Comparison of ENCODE assay signal across 31 mouse cellular contexts in the genomic region with DNA sequence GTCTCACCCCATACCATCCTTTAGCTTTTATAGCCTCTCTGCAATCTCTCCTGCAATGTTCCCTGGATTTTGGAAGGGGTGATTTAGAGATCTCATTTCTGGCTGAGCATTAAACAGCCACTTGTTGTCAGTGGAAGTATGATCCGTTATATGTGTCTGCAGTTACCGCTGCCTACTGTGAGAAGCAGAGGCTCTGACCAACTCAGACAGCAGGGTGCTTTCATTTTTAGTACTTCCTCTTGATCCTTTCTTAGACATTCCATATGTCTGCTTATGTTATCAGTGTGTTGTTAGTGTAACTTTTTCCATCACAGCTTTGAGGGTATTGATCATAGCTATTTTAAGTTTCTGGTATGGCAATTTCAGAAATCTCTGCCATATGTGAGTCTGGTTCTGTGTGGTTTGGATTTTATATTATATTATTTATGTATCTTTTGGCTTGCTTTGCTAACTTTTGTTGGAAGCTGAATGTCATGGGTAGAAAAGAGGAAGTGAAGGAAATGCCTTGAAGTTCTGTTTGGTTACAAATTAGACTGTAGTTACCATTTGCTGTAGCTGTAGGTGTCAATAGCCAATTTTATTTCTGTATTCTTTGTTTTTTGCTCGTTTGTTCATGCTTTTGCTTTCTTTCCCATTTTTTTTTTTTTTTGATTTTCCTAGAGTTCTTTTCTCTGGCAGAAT. TPM values are rescaled to one million over a fixed set of nuclear protein-coding genes. Genes with fewer than 3 reads are reported as not detected.
DNase-seq lines count a peak whose midpoint lies in the region; ATAC-seq and TF ChIP-seq lines count a peak whose summit lies in the region.
"Had no signal": no experiment of that assay in that cellular context is flagged by ENCODE, and none has a peak within 500 bp of the region (broad histone marks: within the 10 kb centered on the region; RNA-seq: fewer than 3 reads in every experiment).

No protein-coding gene starts in this region.

- H3K4me3 ChIP-seq in kidney, postnatal 0 days (replicated peaks; ENCODE audit: low read depth, low read length): no peak overlapping the region
- H3K4me3 ChIP-seq in kidney, embryonic 14.5 days (ENCODE audit: low read length): no peak overlapping the region
- H3K4me3 ChIP-seq in heart, adult 2 months: no peak overlapping the region
- no peak overlapping the region for H3K4me3 ChIP-seq in liver, embryonic 11.5 days (ENCODE audit: low read depth, low read length)
- H3K4me3 ChIP-seq: forebrain, embryonic 12.5 days; heart, embryonic 12.5 days; hindbrain, embryonic 12.5 days; limb, embryonic 15.5 days; liver, embryonic 15.5 days; lung, embryonic 15.5 days; midbrain, embryonic 10.5 days had no signal

- no peak overlapping the region for H3K4me2 ChIP-seq in kidney, postnatal 0 days (ENCODE audit: low read length)
- H3K4me2 ChIP-seq in kidney, embryonic 14.5 days (replicated peaks; ENCODE audit: low read depth, low read length): no peak overlapping the region
- no peak overlapping the region for H3K4me2 ChIP-seq in liver, embryonic 11.5 days
- H3K4me2 ChIP-seq: forebrain, embryonic 12.5 days; heart, embryonic 12.5 days; hindbrain, embryonic 12.5 days; limb, embryonic 15.5 days; liver, embryonic 15.5 days; lung, embryonic 15.5 days had no signal

- 55% methylated on average over 3 of the region's 3 CpGs for WGBS in kidney, postnatal 0 days
- 69% methylated on average over 3 of the region's 3 CpGs for WGBS in kidney, embryonic 14.5 days
- WGBS in heart, adult 2 months: 52% methylated on average over 3 of the region's 3 CpGs
- 54% methylated on average over 3 of the region's 3 CpGs for WGBS in liver, embryonic 11.5 days

- no peak overlapping the region for H3K27ac ChIP-seq in kidney, postnatal 0 days
- H3K27ac ChIP-seq in kidney, embryonic 14.5 days (ENCODE audit: low read depth, low read length): no peak overlapping the region
- no peak overlapping the region for H3K27ac ChIP-seq in heart, adult 2 months
- no peak overlapping the region for H3K27ac ChIP-seq in liver, embryonic 11.5 days (ENCODE audit: low read depth, low read length)
- H3K27ac ChIP-seq: forebrain, embryonic 12.5 days; hindbrain, embryonic 12.5 days; limb, embryonic 15.5 days; liver, embryonic 15.5 days; lung, embryonic 15.5 days; midbrain, embryonic 10.5 days had no signal

- H3K9ac ChIP-seq in kidney, postnatal 0 days (ENCODE audit: low read depth, low read length): no peak overlapping the region
- H3K9ac ChIP-seq in kidney, embryonic 14.5 days (ENCODE audit: low read depth, low read length): no peak overlapping the region
- H3K9ac ChIP-seq in heart, adult 2 months (ENCODE audit: low read depth, low read length): no peak overlapping the region
- H3K9ac ChIP-seq in liver, embryonic 11.5 days (ENCODE audit: low read depth, low read length): no peak overlapping the region
- H3K9ac ChIP-seq: forebrain, embryonic 12.5 days; heart, embryonic 12.5 days; hindbrain, embryonic 12.5 days; limb, embryonic 15.5 days; liver, embryonic 15.5 days; lung, embryonic 15.5 days had no signal

- no peaks in the 10 kb centered on the region for H3K36me3 ChIP-seq in kidney, postnatal 0 days (ENCODE audit: insufficient read depth, low read length)
- H3K36me3 ChIP-seq in kidney, embryonic 14.5 days (ENCODE audit: control insufficient read depth, insufficient read depth, low read length): no peaks in the 10 kb centered on the region
- H3K36me3 ChIP-seq in heart, adult 2 months (ENCODE audit: control insufficient read depth, insufficient read depth, low read length): no peaks in the 10 kb centered on the region
- H3K36me3 ChIP-seq in liver, embryonic 11.5 days (ENCODE audit: control insufficient read depth, insufficient read depth, low read length): no peaks in the 10 kb centered on the region
- H3K36me3 ChIP-seq: forebrain, embryonic 12.5 days; heart, embryonic 12.5 days; hindbrain, embryonic 12.5 days; limb, embryonic 15.5 days; liver, embryonic 15.5 days; lung, embryonic 15.5 days; midbrain, embryonic 10.5 days had no signal

- no peak for TF ChIP-seq POLR2A in heart, adult 2 months (IDR thresholded peaks at IDR 0.05; ENCODE audit: insufficient read depth, low read depth, low read length)

- H3K4me1 ChIP-seq in kidney, postnatal 0 days (replicated peaks; ENCODE audit: insufficient read depth, low read length): no peaks in the 10 kb centered on the region
- no peaks in the 10 kb centered on the region for H3K4me1 ChIP-seq in kidney, embryonic 14.5 days (ENCODE audit: control insufficient read depth, insufficient read depth, low read length)
- no peaks in the 10 kb centered on the region for H3K4me1 ChIP-seq in heart, adult 2 months (ENCODE audit: control insufficient read depth, insufficient read depth, low read length)
- H3K4me1 ChIP-seq in liver, embryonic 11.5 days (replicated peaks; ENCODE audit: control insufficient read depth, insufficient read depth, low read length): no peaks in the 10 kb centered on the region
- H3K4me1 ChIP-seq: forebrain, embryonic 12.5 days; hindbrain, embryonic 12.5 days; limb, embryonic 15.5 days; liver, embryonic 15.5 days; lung, embryonic 15.5 days; midbrain, embryonic 10.5 days had no signal

- no peak for TF ChIP-seq EP300 in heart, adult 2 months (IDR thresholded peaks at IDR 0.05; ENCODE audit: insufficient read depth, low read depth, low read length)

- H3K27me3 ChIP-seq in kidney, postnatal 0 days (ENCODE audit: insufficient read depth, low read length): no peaks in the 10 kb centered on the region
- no peaks in the 10 kb centered on the region for H3K27me3 ChIP-seq in kidney, embryonic 14.5 days (ENCODE audit: control insufficient read depth, insufficient read depth, low read length)
- no peaks in the 10 kb centered on the region for H3K27me3 ChIP-seq in heart, adult 2 months (ENCODE audit: control insufficient read depth, insufficient read depth, low read length)
- H3K27me3 ChIP-seq in liver, embryonic 11.5 days (replicated peaks; ENCODE audit: control insufficient read depth, insufficient read depth, low read length): no peaks in the 10 kb centered on the region
- H3K27me3 ChIP-seq: CH12.LX; forebrain, embryonic 12.5 days; heart, embryonic 12.5 days; hindbrain, embryonic 12.5 days; limb, embryonic 15.5 days; liver, embryonic 15.5 days; lung, embryonic 15.5 days had no signal

- no peaks in the 10 kb centered on the region for H3K9me3 ChIP-seq in kidney, postnatal 0 days (replicated peaks; ENCODE audit: low read length)
- H3K9me3 ChIP-seq in kidney, embryonic 14.5 days (ENCODE audit: control insufficient read depth, low read length): no peaks in the 10 kb centered on the region
- H3K9me3 ChIP-seq in liver, embryonic 11.5 days (ENCODE audit: control insufficient read depth, low read length): no peaks in the 10 kb centered on the region
- H3K9me3 ChIP-seq: forebrain, embryonic 12.5 days; heart, embryonic 12.5 days; hindbrain, embryonic 12.5 days; limb, embryonic 15.5 days; liver, embryonic 15.5 days; lung, embryonic 15.5 days; midbrain, embryonic 10.5 days had no signal

- TF ChIP-seq CTCF in kidney, postnatal 0 days (IDR thresholded peaks at IDR 0.05; ENCODE audit: low read depth): no peak
- no peak for TF ChIP-seq CTCF in heart, adult 2 months (IDR thresholded peaks at IDR 0.05)

- no peaks in the 10 kb centered on the region for H3K79me2 ChIP-seq in heart, adult 2 months (replicated peaks; ENCODE audit: control insufficient read depth, insufficient read depth, low read length)

- intact Hi-C loops in heart, adult 2 months (cut with DNase I): no loop called here

- ATAC-seq in kidney, postnatal 0 days (replicated peaks; ENCODE audit: low FRiP score, low read depth): no peak
- no peak for ATAC-seq in kidney, embryonic 14.5 days (ENCODE audit: low FRiP score, low TSS enrichment)
- peak; percentile 75 to 79 for ATAC-seq in hematopoietic stem cell, adult 5-6 weeks (replicated peaks in 1 of 2; ENCODE audit: insufficient read depth in 1 of 2, low FRiP score in 2 of 2, low TSS enrichment in 1 of 2, low read depth in 1 of 2, poor library complexity in 2 of 2, severe bottlenecking in 2 of 2)
- ATAC-seq in liver, embryonic 11.5 days (replicated peaks; ENCODE audit: low FRiP score): no peak
- ATAC-seq: activated CD4-positive, CD25-positive, alpha-beta regulatory T cell, adult 4 months; midbrain, embryonic 16.5 days had no signal

- peak; percentile 24 for DNase-seq in kidney, postnatal 0 days (ENCODE audit: low spot score)
- peak; percentile 4 for DNase-seq in spleen, postnatal 36 days (ENCODE audit: low spot score in 2 of 2)
- no peak for DNase-seq in spleen, postnatal 14 days (ENCODE audit: low spot score in 2 of 2)
- no peak for DNase-seq in heart, adult 2 months
- no peak for DNase-seq in liver, embryonic 11.5 days (ENCODE audit: low spot score)
- DNase-seq: adrenal gland, postnatal 10 days; cerebellum, adult 9-10 months; gastrocnemius, postnatal 10 days; heart, adult 11 months; heart, postnatal 10 days; kidney, adult 11 months; kidney, postnatal 14 days; left cerebral cortex, postnatal 4 days; lung, postnatal 4 days; thymus, postnatal 14 days had no signal

RNA-seq across cellular contexts. Expression of a gene that starts 6.1 kb away (rescaled TPM):
- 3.5 and 4.1 TPM in 2 replicates for polyA plus RNA-seq in kidney, postnatal 0 days (2015; fragmentation: Nextera tagmentation; extraction: Ambion mirVana)
- polyA plus RNA-seq in kidney, embryonic 14.5 days (2014; fragmentation: Nextera tagmentation; extraction: Ambion mirVana): 3.0 and 3.3 TPM in 2 replicates
- total RNA-seq in hematopoietic stem cell, adult 5-6 weeks (2017): 7.7 and 16.2 TPM in 2 replicates
- 10 to 100 TPM in 1 of 2 experiments, 1 to 10 TPM in 1; 9.7 to 12.8 TPM for total RNA-seq in heart, adult 2 months (2021)
- 4.5 and 12.2 TPM in 2 replicates for polyA plus RNA-seq in heart, adult 2 months (2012; rRNA removed)
- polyA plus RNA-seq in liver, embryonic 11.5 days (2014; fragmentation: Nextera tagmentation; extraction: Ambion mirVana): 3.3 and 3.5 TPM in 2 replicates

RNA-seq across cellular contexts. Expression of a gene that starts 28.8 kb away (rescaled TPM):
- not detected in 2 replicates for polyA plus RNA-seq in kidney, postnatal 0 days (2015; fragmentation: Nextera tagmentation; extraction: Ambion mirVana)
- polyA plus RNA-seq in kidney, embryonic 14.5 days (2014; fragmentation: Nextera tagmentation; extraction: Ambion mirVana): 0.09 TPM in 1 of 2 replicates, not detected in the other
- 28.0 and 35.6 TPM in 2 replicates for total RNA-seq in hematopoietic stem cell, adult 5-6 weeks (2017)
- not detected for total RNA-seq in heart, adult 2 months (2021)
- 0.18 TPM in 2 replicates for polyA plus RNA-seq in heart, adult 2 months (2012; rRNA removed)
- 0.12 TPM in 1 of 2 replicates, not detected in the other for polyA plus RNA-seq in liver, embryonic 11.5 days (2014; fragmentation: Nextera tagmentation; extraction: Ambion mirVana)
- total RNA-seq: G1E; gastrocnemius, postnatal 10 days; layer of hippocampus, adult 18-20 months had no signal
- polyA plus RNA-seq: cortical plate, adult 2 months; embryonic facial prominence, embryonic 11.5 days; forebrain, embryonic 12.5 days; G1E; heart, embryonic 12.5 days; hindbrain, embryonic 12.5 days; midbrain, embryonic 10.5 days had no signal

Comparison
In these comparisons a context has a peak if more than half of its experiments do, and no peak if none do; other contexts are left out.
1. DNase-seq: peak in kidney, postnatal 0 days (single experiment) and spleen, postnatal 36 days (2 of 2); none in spleen, postnatal 14 days (0 of 2), heart, adult 2 months (0 of 2) and liver, embryonic 11.5 days (single experiment).
2. ATAC-seq: peak in hematopoietic stem cell, adult 5-6 weeks (2 of 2); none in kidney, postnatal 0 days (single experiment), kidney, embryonic 14.5 days (single experiment) and liver, embryonic 11.5 days (single experiment).